Mouse (Mus musculus) G1E (cell line): ENCODE results near the gene Lipm.

Experiments
- CTCF ChIP-seq: IDR thresholded peaks from 2 replicates; pipeline ENCODE4 v1.5.1; 2012; ENCODE audit warnings: low read depth, low read length, inconsistent platforms, mixed read lengths
- GATA1 ChIP-seq: IDR thresholded peaks from 2 replicates; pipeline ENCODE4 v1.6.1; 2012; ENCODE audit warnings: borderline replicate concordance, low read length, inconsistent platforms, mixed read lengths
- POLR2AphosphoS5 ChIP-seq: IDR thresholded peaks from 2 replicates; pipeline ENCODE4 v1.6.1; 2012; ENCODE audit warnings: low read depth, low read length, inconsistent platforms; ENCODE audit not compliant: insufficient replicate concordance
- TAL1 ChIP-seq: conservative IDR thresholded peaks from 2 replicates; pipeline ENCODE4 v1.6.1; 2012; ENCODE audit warnings: low read depth, low read length, inconsistent platforms, mixed read lengths

GRCm38 (mm10) chr19:34119653-34120052 is 18.9 kb downstream of the Lipm start:
- TF ChIP-seq CTCF (no peak), GATA1 (no peak), POLR2AphosphoS5 (no peak), TAL1 (no peak)
